Mouse (Mus musculus): ENCODE results near the gene Bcas3.

DNA sequence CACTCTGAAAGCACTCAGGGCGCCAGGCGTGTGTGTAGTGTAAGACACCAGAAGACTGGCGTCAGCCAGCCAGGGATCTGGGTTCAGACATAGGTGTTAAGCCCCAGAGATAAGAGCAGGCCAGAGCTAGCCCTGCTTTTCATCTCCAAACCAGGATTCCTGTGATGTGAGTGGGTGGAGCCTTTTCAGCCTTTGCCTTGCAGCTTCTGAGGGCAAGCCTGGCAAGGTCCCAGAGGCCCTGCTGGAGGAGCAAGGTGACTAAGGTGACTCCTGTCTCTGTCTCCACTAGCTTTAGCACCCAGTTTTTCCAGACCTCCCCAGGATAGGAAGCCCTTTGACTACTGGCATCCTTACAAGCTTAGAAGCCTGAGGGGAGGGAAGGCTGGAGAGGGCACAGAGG, 465.4 kb downstream of the Bcas3 start:
- no peak for TF ChIP-seq CTCF (IDR thresholded peaks at IDR 0.05; ENCODE audit: low read depth)
- no peak for TF ChIP-seq EP300 (IDR thresholded peaks at IDR 0.05; ENCODE audit: low read depth)
